Mouse (Mus musculus): ENCODE data around the gene Cfc1.
A peak's percentile ranks its signal among the peaks of the same experiment; 100 is the strongest.

The Cfc1 gene

DNA sequence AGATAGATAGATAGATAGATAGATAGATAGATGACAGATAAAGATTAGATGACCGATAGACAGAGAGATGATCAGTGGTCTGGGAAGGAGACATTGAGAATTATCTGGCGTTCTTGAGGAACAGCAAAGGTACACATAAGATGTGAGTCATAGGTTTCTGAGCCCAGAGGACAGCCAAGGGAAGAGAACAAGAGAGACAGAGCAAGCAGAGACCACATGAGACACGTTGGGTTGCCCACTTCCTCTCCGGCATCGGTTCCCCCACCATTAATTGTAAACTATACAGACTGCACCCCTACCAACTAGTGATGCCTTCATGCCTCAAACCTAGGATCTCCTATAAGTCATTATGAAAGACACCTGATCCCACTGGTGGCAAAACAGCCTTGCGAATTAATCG lies 18.8 kb downstream of the Cfc1 start:
- DNase-seq, result no peak

- no peak for DNase-seq
Observed at GRCm38 (mm10) chr1:34560843-34561242, 25.4 kb downstream of the Cfc1 start, which contains the start of gene Prss40. Gene Prss40, minus strand, starts transcription at chr1:34560943.

DNA sequence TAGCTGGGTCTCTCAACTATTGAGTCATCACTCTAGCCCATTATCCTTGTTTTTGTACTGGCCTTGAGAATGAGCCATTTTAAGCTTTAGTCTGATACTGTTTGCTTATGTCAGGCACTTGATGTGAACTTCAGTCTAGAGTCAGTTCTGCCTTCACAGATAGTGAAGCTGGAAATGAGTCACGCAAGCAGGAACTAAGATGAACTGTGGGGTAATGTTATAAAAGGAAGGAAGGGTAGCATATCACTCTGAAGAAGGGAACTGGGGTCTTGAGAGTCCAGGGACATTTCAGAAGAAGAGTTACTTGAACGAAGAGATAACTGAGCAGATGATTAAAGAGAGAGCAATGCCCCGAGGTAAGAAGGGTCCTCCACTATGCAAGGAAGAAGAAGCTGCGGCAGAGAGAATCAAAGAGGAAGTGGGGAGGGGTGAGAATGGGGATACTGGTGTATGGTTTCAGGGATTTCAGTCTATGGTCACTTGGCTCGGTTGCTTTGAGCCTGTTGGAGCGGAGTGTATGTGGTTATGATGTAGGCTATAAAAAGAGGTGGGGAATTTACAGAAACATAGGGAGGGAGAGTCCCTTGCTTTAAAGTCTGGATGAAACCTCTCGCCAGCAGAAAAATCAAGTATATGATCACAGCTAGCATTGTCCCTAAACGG lies 29.1 kb downstream of the Cfc1 start:
- no peak for DNase-seq

GRCm38 (mm10) chr1:34568120-34568519 lies 32.7 kb downstream of the Cfc1 start:
- DNase-seq, result no peak

DNA sequence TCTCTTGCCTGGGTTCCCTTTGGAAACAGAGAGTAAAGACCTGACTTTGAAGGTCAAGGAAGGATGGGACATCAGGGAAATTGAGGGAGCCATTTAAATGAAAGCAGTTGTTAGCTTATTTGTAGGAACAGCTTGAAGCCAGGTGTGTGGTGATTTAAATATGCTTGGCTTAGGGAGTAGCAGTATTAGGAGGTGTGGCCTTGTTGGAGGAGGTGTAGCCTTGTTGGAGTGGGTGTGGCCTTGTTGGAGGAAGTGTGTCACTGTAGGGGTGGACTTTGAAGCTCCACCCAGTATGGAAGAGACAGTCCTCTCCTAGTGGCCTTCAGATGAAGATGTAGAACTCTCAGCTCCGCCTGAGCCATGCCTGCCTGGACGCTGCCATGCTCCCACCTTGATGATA lies 34.4 kb downstream of the Cfc1 start:
- DNase-seq, result no peak

DNA sequence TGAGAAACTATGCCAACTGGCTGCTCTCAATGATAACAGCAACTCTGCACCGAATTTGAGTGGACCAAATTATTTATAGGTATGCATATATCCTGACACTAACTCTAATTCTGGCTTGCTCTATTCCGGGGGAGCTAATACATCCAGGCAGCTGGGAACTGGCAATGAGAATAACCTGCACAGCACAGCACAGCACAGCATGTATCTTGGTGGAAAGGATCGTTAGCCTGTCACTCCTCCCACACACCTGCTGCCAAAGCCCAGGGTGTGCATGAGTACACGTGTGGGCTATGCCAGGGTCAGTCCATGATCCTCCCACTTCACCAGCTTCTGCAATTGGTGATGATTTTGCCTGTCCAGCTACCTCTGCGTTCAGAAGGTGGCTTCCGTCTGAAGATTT lies 36.0 kb downstream of the Cfc1 start:
- DNase-seq, result no peak

- no peak for DNase-seq
Observed at GRCm38 (mm10) chr1:34573221-34573620, 37.8 kb downstream of the Cfc1 start.

DNA sequence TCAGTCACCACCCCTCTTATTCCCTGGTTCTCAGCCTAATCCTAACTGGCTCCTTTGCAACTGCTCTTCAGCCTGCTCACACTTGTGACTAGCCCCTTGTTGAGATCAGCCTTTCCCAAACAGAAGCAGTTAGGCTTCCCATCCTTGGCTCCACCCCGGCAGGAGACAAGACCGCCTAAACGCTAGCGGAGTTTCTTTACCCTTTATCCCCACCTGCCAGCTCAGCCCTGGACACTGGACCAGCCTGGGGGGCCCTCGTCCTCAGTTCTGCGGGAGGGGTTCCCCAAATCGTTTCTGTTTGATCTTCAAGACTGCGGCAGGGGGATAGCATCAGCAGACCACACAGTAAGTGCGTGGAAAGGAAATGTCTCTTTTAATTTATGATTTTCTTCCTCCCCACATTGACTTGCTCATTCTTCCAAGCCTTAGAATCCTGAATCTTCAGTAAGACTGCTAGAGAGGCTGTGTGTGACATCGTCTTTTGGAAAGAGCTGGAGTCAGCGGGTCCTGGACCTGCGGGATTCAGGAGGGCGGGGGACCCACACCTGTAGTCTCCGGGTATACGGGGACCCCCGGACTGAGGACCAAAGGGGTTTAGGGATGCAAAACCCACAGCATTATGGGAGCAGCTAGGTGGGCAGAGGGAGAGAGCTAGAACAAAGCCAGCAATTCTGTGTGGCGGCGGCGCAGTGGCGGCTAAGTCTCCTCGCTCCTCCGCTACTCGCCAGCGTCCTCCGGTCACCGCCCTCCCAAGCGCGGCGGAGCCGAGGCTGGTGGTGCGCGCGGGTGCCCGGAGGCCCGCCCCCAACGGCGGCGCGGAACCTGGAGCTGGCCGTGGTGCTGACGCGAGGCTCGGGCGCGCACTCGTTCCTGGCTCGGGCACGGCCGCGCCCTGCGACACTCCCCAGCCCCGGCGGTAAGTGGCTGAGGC lies 43.7 kb downstream of the Cfc1 start, which contains the start of gene Amer3:
Gene Amer3 (plus strand): TSS at position 807 of the 931 bp plus-strand sequence.
- peak; percentile 56 to 83 for DNase-seq

DNA sequence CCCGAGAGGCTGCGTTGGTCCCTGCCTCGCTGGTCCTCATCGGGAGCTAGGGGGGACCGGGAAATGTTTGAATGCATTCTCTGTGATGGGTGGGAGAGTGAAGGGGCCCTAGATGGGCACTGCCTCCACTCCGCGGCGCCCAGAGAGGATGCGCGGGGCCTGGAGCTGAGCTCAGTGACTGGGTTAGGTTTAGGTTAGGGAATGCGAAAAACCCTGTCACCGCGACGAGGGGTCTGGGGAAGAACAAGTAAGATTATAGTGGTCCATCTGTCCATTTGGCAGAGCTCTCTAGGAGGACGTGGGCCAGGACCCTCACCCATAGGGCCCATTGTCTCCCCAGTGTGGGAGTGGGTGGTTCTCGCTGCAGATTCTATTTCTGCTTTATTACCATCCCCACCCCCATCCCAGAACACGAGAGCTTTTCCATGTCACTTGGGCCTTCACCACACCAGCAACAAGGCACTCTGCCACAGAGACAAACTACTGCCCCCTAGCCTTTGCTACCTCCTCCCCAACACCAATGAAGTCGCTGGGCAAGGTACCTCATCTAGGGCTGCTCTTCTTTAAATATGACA lies 44.4 kb downstream of the Cfc1 start:
- DNase-seq, result no peak

DNA sequence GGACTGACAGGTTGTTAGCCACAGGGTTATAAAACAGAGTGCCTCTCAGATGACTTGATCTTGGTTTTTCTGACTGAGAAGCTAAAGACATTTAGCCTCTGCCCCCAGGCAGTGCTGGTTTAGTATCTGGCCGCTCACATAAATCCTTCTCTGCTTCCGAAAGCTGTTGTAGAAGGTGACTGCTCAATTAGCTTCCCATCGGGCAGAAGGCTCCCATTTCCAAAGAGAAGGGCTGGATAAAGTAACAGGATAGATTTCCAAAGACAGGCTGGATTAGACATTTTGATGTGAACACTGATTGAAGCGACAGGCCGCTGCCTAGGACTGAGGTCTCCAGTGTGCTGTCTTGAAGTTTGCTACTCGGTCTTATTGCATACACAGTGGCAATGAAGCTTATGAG lies 46.8 kb downstream of the Cfc1 start:
- DNase-seq, result no peak

GRCm38 (mm10) chr1:34583821-34584263 lies 48.4 kb downstream of the Cfc1 start:
- DNase-seq, result no peak

- DNase-seq, result no peak
Observed at GRCm38 (mm10) chr1:34584736-34585135, 49.3 kb downstream of the Cfc1 start.

GRCm38 (mm10) chr1:34587298-34588096 lies 52.0 kb downstream of the Cfc1 start:
- DNase-seq, result no peak
